Mouse (Mus musculus) midbrain, embryonic 14.5 days (tissue): ENCODE results near the gene Colgalt2. TPM values are rescaled to one million over a fixed set of nuclear protein-coding genes. Genes with fewer than 3 reads are reported as not detected.
"Not testable (repeated sequence)": the region's sequence is repeated elsewhere in the genome, so short reads cannot be mapped to it uniquely, and the experiment has no call there.

Experiments used
- ATAC-seq: fragments of 200-750 bp; cut with Nextera tagmentation; 2 replicates; pipeline ENCODE4 v1.8.0; 2017; ENCODE audit warnings: moderate number of reproducible peaks, moderate library complexity; ENCODE audit not compliant: low FRiP score, low TSS enrichment
- DNase-seq: peaks from one replicate; pipeline ENCODE4 v3.0.0-alpha.2; 2015
- H3K27ac ChIP-seq: fragments of 300-500 bp; sonication (generic); replicated peaks from 2 replicates; pipeline ENCODE4 v1.5.1; 2014; ENCODE audit warnings: mild to moderate bottlenecking, low read depth, low read length, moderate library complexity
- H3K27me3 ChIP-seq: fragments of 300-500 bp; sonication (generic); 2 replicates; pipeline ENCODE4 v1.6.1; 2014; ENCODE audit warnings: low read length, control low read depth, mixed read lengths; ENCODE audit not compliant: control insufficient read depth, insufficient read depth
- H3K36me3 ChIP-seq: fragments of 300-500 bp; sonication (generic); 2 replicates; pipeline ENCODE4 v1.6.1; 2014; ENCODE audit warnings: low read length, control low read depth; ENCODE audit not compliant: control insufficient read depth, insufficient read depth
- H3K4me1 ChIP-seq: fragments of 300-500 bp; sonication (generic); 2 replicates; pipeline ENCODE4 v1.6.1; 2014; ENCODE audit warnings: mild to moderate bottlenecking, antibody characterized with exemption, low read length, control low read depth; ENCODE audit not compliant: control insufficient read depth, insufficient read depth
- H3K4me2 ChIP-seq: fragments of 300-500 bp; sonication (generic); 2 replicates; pipeline ENCODE4 v1.6.1; 2014; ENCODE audit warnings: mild to moderate bottlenecking, low read length, moderate library complexity
- H3K4me3 ChIP-seq: fragments of 300-500 bp; sonication (generic); replicated peaks from 2 replicates; pipeline ENCODE4 v1.5.1; 2014; ENCODE audit warnings: low read depth, low read length
- H3K9ac ChIP-seq: fragments of 300-500 bp; sonication (generic); replicated peaks from 2 replicates; pipeline ENCODE4 v1.6.1; 2014; ENCODE audit warnings: mild to moderate bottlenecking, low read length, moderate library complexity
- H3K9me3 ChIP-seq: fragments of 300-500 bp; sonication (generic); 2 replicates; pipeline ENCODE4 v1.6.1; 2016; ENCODE audit warnings: low read length, control low read depth, mixed read lengths; ENCODE audit not compliant: control insufficient read depth
- WGBS: fragments of 180-500 bp; shearing (Covaris S2); extraction: QIAGEN DNeasy Blood & Tissue Kit; methylation state at CpG from one replicate; pipeline ENCODE4 v1.1.7; 2014; 5-methylcytosine and 5-hydroxymethylcytosine counted together
- polyA plus RNA-seq: library from polyadenylated mRNA; unstranded; fragments of >200 nt; fragmentation: Nextera tagmentation; extraction: Ambion mirVana; gene quantifications from 2 replicates; pipeline ENCODE4 v1.2.1, GENCODE M21; 2014

The Colgalt2 gene
- polyA plus RNA-seq, 1 experiment from 2014 or later = 4.0 TPM

DNA sequence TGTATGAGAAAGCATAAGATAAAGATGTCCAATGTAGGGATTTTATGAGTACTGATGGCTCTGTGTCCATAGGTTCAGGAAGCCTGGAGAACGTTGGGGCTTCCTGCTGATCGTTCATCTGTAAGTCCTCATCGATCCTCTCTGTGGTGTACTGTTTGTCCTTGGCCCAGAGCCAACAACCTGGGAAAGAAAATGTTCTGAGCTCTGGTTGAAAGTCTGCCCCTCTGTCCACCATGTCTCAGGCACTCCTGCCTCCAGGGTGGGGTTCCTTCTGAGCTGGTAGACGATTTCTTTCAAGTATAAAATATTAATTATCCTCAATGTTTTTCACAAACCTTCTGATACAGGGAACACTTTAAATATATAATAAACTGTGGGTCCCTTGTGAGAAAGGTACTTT is 34.5 kb downstream of the Colgalt2 start:
- Histone ChIP-seq H3K9ac (no peak overlapping the region), H3K4me1 (no peaks in the 10 kb centered on the region), H3K9me3 (no peaks in the 10 kb centered on the region), H3K36me3 (no peaks in the 10 kb centered on the region), H3K27me3 (no peaks in the 10 kb centered on the region), H3K4me3 (no peak overlapping the region), H3K27ac (no peak overlapping the region), H3K4me2 (no peak overlapping the region)
- ATAC-seq (no peak), DNase-seq (no peak)
- 87% methylated on average over 4 of the region's 4 CpGs for WGBS

DNA sequence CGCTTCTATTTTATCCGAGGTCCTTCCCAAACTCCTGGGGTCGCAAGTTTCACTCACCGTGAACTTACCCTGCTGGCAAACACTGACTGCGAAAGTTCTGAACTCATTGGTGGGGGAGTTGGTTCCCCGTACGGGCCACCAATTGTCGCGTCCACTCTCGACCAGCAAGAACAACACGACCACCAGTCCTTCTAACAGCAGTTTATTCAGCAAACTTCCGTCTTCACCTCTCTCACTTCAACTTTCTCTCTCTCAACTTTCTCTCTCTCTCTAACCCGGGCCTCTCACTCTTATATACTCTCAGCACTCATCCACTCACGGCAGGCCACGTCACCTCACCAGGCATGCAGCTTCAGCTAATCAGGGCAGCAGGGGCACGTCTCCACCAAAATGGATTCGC is 37.9 kb downstream of the Colgalt2 start:
- H3K27ac ChIP-seq, H3K4me1 ChIP-seq, H3K9me3 ChIP-seq, DNase-seq, H3K4me2 ChIP-seq, H3K4me3 ChIP-seq, H3K9ac ChIP-seq, ATAC-seq, H3K36me3 ChIP-seq, H3K27me3 ChIP-seq: not testable (repeated sequence)
- WGBS = 88% methylated on average over 16 of the region's 17 CpGs

DNA sequence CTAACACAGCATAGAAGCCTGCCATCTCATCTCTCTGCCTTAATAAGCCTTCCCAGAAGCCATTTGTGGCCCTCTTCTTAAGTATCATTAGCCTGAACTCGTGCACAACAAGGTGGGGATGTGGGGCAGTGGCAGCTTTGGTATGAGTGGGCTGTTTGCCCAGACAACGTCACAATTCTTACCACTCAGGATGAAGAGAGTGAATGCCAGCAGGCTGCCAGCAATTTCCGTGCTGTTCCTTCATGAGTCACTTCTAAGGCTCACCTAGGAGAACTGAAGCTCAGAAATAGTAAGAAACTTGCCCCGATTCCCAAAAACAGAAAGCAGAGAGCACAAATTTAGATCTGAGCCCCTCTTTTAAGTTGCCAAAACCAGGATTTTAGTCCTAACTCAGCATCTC is 39.8 kb downstream of the Colgalt2 start:
- H3K27me3 ChIP-seq = no peaks in the 10 kb centered on the region
- no peaks in the 10 kb centered on the region for H3K36me3 ChIP-seq
- H3K4me3 ChIP-seq = no peak overlapping the region
- no peak for DNase-seq
- H3K9me3 ChIP-seq = no peaks in the 10 kb centered on the region
- no peak for ATAC-seq
- no peak overlapping the region for H3K27ac ChIP-seq
- no peak overlapping the region for H3K9ac ChIP-seq
- 84% methylated on average over 4 of the region's 4 CpGs for WGBS
- H3K4me1 ChIP-seq = no peaks in the 10 kb centered on the region
- no peak overlapping the region for H3K4me2 ChIP-seq

DNA sequence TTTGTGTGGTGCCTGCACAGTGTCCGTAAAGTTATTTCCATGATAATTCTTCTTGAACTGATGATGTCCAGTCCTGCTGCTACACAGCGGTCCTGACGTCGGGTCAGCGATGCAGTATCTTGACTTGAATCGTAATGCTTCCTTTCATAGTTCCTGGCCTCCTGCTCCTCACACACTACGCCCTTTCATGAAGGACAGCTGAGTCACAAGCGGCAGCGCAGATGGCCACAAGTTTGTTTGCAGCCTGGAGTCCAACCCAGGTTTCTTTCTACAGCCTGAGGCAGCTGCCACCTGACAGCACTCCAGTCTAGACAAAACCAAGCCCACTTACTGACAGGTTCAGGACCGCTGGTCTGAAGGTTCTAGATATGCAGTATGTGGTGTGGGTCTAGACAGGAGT is 40.2 kb downstream of the Colgalt2 start:
- no peak overlapping the region for H3K4me2 ChIP-seq
- 84% methylated on average over 10 of the region's 10 CpGs for WGBS
- DNase-seq (no peak), ATAC-seq (no peak)
- H3K9me3 ChIP-seq = no peaks in the 10 kb centered on the region
- H3K4me1 ChIP-seq = no peaks in the 10 kb centered on the region
- H3K9ac ChIP-seq = no peak overlapping the region
- no peak overlapping the region for H3K4me3 ChIP-seq
- H3K27ac ChIP-seq = no peak overlapping the region
- no peaks in the 10 kb centered on the region for H3K27me3 ChIP-seq
- H3K36me3 ChIP-seq = no peaks in the 10 kb centered on the region

DNA sequence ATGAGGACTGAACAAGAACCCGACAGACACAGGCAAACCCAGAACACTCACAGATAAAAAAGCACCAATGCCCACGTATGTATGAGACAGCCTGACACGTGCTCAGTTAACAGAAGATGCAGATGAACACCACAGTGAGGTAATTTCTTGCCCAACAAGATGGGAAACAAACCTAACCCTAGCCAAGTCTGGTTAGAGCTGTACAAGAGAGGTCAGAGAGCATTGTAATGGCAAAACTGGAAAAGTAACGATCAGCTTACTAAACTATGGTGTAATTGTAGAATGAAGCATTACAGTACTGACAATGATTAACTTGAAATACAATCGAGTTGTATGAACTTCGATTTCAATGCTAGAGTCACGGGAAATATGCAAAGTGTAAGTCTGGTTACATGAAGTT is 45.0 kb downstream of the Colgalt2 start:
- no peak overlapping the region for H3K9ac ChIP-seq
- DNase-seq = no peak
- no peaks in the 10 kb centered on the region for H3K36me3 ChIP-seq
- H3K27me3 ChIP-seq = no peaks in the 10 kb centered on the region
- 91% methylated on average over 7 of the region's 7 CpGs for WGBS
- no peak for ATAC-seq
- no peak overlapping the region for H3K27ac ChIP-seq
- H3K4me2 ChIP-seq = no peak overlapping the region
- no peaks in the 10 kb centered on the region for H3K9me3 ChIP-seq
- no peaks in the 10 kb centered on the region for H3K4me1 ChIP-seq
- H3K4me3 ChIP-seq = no peak overlapping the region

DNA sequence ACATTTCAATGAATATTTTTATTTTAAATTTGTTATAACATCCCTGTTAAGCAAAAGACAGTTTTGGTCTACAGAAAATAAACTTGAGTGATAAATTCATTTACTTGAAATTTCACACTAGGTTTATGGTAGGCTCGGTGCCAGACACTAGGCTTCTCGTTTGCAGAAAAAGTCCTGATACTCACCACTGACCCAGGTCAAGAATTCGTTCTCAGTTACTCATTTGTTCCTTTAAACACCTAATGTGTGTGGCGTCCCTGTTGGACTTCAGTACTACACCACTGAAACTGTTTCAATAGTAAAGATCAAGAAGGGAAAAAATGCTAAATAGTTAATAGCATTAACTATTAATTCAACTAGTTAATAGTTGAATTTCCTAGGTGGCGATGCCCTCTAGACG is 46.3 kb downstream of the Colgalt2 start:
- Histone ChIP-seq H3K9me3 (no peaks in the 10 kb centered on the region), H3K4me2 (no peak overlapping the region), H3K9ac (no peak overlapping the region), H3K27ac (no peak overlapping the region), H3K27me3 (no peaks in the 10 kb centered on the region), H3K4me3 (no peak overlapping the region), H3K4me1 (no peaks in the 10 kb centered on the region), H3K36me3 (no peaks in the 10 kb centered on the region)
- ATAC-seq (no peak), DNase-seq (no peak)
- 91% methylated on average over 6 of the region's 6 CpGs for WGBS

DNA sequence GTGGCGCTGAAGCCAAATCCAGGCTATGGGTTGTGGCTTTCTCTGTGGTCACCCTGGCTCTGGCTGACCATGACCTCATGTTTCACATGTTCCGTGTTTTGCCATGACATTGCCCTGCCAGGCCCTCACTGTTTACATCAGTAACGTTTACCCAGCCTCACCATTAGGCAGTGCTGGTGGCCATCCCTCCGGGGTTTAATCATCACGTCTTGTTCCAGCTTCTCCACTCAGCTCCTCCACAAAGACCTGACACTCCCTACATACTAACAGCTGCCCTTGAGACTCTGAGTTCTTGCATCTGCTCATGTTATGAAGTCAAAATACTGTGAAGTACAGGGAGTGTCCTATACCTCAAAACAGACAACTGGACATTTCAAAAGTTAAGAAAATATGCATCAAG is 54.9 kb downstream of the Colgalt2 start:
- no peak overlapping the region for H3K9ac ChIP-seq
- H3K4me1 ChIP-seq = peaks cover 24% of the 10 kb centered on the region
- H3K4me2 ChIP-seq = no peak overlapping the region
- H3K27ac ChIP-seq = no peak overlapping the region; the same call in 1 of the 2 replicates
- H3K9me3 ChIP-seq = no peaks in the 10 kb centered on the region
- no peaks in the 10 kb centered on the region for H3K36me3 ChIP-seq
- H3K27me3 ChIP-seq = no peaks in the 10 kb centered on the region
- WGBS = 73% methylated on average over 5 of the region's 5 CpGs
- ATAC-seq = no peak
- DNase-seq = no peak
- no peak overlapping the region for H3K4me3 ChIP-seq

DNA sequence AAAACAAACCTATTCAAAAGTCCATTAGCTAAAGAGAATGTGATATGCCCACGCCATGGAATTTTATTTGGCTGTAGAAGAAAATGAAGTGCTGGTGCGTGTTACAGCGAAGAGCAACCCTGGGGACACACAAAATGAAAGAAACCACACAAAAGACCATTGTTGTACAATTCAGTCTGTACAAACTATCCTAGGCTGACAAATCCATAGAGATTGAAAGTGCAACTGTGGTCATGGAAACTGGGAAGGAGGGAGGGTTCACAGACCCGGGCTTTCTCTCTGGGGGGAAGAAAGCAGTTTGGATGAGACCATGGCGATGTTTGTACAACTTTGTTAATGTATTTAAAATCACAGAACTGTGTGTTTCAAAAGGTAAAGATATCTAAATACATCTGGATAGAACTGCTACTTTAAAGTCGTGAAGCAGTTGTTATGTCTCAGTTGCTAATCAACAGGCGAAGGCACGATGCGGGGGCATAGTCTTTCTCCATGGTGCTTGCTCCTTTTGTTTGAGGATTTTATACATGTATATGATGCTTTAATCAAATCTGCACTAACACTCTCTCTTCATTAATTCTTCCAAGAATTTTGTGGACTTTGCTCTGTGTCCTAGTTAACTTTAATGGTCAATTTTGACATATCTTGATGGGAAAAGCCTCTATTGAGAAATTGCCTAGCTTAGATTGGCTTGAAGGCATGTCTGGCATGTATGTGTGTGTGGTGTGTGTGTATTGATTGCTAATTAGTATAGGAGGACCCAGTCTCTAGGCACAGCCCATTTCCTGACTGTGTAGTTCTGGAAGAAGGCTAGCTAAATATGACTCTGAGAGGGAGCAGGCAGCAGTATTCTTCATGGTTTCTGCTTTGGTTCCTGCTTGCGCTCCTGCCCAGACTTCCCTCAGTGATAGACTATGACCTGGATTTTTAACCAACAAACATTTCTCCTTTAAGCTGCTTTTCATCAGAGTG is 55.9 kb downstream of the Colgalt2 start:
- H3K27ac ChIP-seq = peak overlapping the region; percentile 26; the same call in 1 of the 2 replicates
- H3K36me3 ChIP-seq = no peaks in the 10 kb centered on the region
- no peak overlapping the region for H3K9ac ChIP-seq
- ATAC-seq = no peak
- H3K9me3 ChIP-seq = no peaks in the 10 kb centered on the region
- peak; percentile 65 for DNase-seq
- WGBS = 33% methylated on average over 10 of the region's 10 CpGs
- no peaks in the 10 kb centered on the region for H3K27me3 ChIP-seq
- peak overlapping the region; percentile 28 for H3K4me2 ChIP-seq
- peaks cover 24% of the 10 kb centered on the region for H3K4me1 ChIP-seq
- H3K4me3 ChIP-seq = no peak overlapping the region

DNA sequence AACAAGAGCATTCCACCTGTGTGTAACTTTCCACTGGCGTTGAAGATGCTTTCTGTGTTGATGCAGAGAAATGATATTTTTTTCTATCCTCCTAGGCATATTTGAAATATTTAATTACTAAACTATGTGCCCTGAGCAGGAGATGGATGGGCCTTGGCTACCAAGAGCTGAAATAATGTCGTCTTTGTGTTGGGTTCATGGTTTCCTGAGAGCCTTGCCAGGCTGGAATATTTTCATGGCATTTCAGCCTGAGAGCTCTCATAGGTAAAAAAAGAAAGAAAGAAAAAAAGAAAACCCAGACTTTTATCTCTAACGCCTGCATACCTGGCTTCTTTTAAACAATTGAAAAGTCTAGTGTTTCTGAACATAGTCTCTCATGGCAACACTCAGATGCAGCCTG is 56.6 kb downstream of the Colgalt2 start:
- peaks cover 24% of the 10 kb centered on the region for H3K4me1 ChIP-seq
- no peak for ATAC-seq
- no peaks in the 10 kb centered on the region for H3K27me3 ChIP-seq
- DNase-seq = no peak
- H3K9ac ChIP-seq = no peak overlapping the region
- no peak overlapping the region for H3K4me2 ChIP-seq
- H3K9me3 ChIP-seq = no peaks in the 10 kb centered on the region
- H3K27ac ChIP-seq = 0 out of 2 replicates have a peak overlapping the region, but pooled peaks have one; percentile 26
- H3K36me3 ChIP-seq = no peaks in the 10 kb centered on the region
- H3K4me3 ChIP-seq = no peak overlapping the region
- 85% methylated on average over 3 of the region's 3 CpGs for WGBS
